Mouse (Mus musculus) forebrain, embryonic 16.5 days (tissue): ENCODE data around the gene Dot1l. TPM values are rescaled to one million over a fixed set of nuclear protein-coding genes. Genes with fewer than 3 reads are reported as not detected.

Source experiments
- ATAC-seq: fragments of 200-750 bp; cut with Nextera tagmentation; 2 replicates; pipeline ENCODE4 v1.8.0; 2017; ENCODE audit warnings: mild to moderate bottlenecking, moderate library complexity
- H3K27ac ChIP-seq: fragments of 300-500 bp; sonication (generic); 2 replicates; pipeline ENCODE4 v1.5.1; 2014; ENCODE audit warnings: low read length, control low read depth
- H3K27me3 ChIP-seq: fragments of 300-500 bp; sonication (generic); replicated peaks from 2 replicates; pipeline ENCODE4 v1.6.1; 2014; ENCODE audit warnings: low read length; ENCODE audit not compliant: control insufficient read depth, insufficient read depth
- H3K36me3 ChIP-seq: fragments of 300-500 bp; sonication (generic); 2 replicates; pipeline ENCODE4 v1.6.1; 2014; ENCODE audit not compliant: control insufficient read depth, insufficient read depth
- H3K4me1 ChIP-seq: fragments of 300-500 bp; sonication (generic); replicated peaks from 2 replicates; pipeline ENCODE4 v1.6.1; 2014; ENCODE audit warnings: low read length; ENCODE audit not compliant: control insufficient read depth, insufficient read depth
- H3K4me2 ChIP-seq: fragments of 300-500 bp; sonication (generic); 2 replicates; pipeline ENCODE4 v1.6.1; 2014; ENCODE audit warnings: mild to moderate bottlenecking, low read length, control low read depth
- H3K4me3 ChIP-seq: fragments of 300-500 bp; sonication (generic); replicated peaks from 2 replicates; pipeline ENCODE4 v1.5.1; 2014; ENCODE audit warnings: mild to moderate bottlenecking, low read length, control low read depth
- H3K9ac ChIP-seq: fragments of 300-500 bp; sonication (generic); replicated peaks from 2 replicates; pipeline ENCODE4 v1.6.1; 2014; ENCODE audit warnings: low read depth, low read length, control low read depth
- H3K9me3 ChIP-seq: fragments of 300-500 bp; sonication (generic); 2 replicates; pipeline ENCODE4 v1.6.1; 2016; ENCODE audit warnings: low read length; ENCODE audit not compliant: control insufficient read depth
- WGBS: fragments of 180-500 bp; shearing (Covaris S2); extraction: QIAGEN DNeasy Blood & Tissue Kit; methylation state at CpG from one replicate; pipeline ENCODE4 v1.1.7; 2014; 5-methylcytosine and 5-hydroxymethylcytosine counted together
- polyA plus RNA-seq: library from polyadenylated mRNA; unstranded; fragments of >200 nt; fragmentation: Nextera tagmentation; extraction: Ambion mirVana; gene quantifications from 2 replicates; pipeline ENCODE4 v1.2.1, GENCODE M21; 2015

The Dot1l gene
- polyA plus RNA-seq, 1 experiment from 2014 or later = 22.5 TPM

DNA sequence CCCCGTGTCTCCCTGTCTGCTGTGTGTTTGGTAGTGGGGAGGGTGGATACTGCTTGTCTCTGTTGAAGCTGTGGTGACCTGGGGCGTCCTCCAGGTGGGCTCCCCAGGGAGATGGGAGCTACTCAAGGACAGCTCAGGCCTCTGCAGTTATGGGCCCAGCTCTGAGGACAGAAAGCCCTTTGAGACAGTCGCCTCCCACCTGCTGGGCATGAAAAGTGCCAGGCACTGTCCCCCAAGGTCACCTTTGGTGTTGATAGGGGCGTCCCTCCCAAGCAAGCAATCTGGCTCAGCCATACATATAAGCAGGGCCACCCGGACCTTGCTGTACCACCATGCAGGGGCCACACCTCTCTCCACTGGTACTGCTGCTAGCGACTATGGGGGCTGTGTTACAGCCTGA, 49.9 kb downstream of the Dot1l start, which contains the start of gene Amh:
Amh (plus strand) TSS at position 328 of the 400 bp plus-strand sequence.
- Histone ChIP-seq H3K4me1 (peaks cover 32% of the 10 kb centered on the region), H3K27me3 (peaks cover 17% of the 10 kb centered on the region), H3K9me3 (no peaks in the 10 kb centered on the region), H3K27ac (no peak within 1 kb of the TSS), H3K36me3 (peaks cover 21% of the 10 kb centered on the region), H3K4me2 (no peak within 1 kb of the TSS), H3K9ac (no peak within 1 kb of the TSS), H3K4me3 (no peak within 1 kb of the TSS)
- ATAC-seq = no peak
- 56% methylated on average over 6 of the region's 6 CpGs for WGBS

DNA sequence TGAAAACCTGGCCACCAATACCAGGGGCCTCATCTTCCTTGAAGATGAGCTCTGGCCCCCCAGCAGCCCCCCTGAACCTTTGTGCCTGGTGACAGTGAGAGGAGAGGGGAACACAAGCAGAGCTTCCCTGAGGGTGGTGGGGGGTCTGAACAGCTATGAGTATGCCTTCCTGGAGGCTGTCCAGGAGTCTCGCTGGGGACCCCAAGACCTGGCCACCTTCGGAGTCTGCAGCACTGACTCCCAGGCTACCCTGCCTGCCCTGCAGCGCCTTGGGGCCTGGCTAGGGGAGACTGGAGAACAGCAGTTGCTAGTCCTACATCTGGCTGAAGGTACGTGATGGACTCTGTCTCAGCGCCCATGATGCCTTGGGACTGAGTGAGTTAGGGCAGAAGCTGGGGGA, 50.3 kb downstream of the Dot1l start:
- 63% methylated on average over 5 of the region's 5 CpGs for WGBS
- H3K4me2 ChIP-seq = no peak overlapping the region
- H3K27me3 ChIP-seq = peaks cover 21% of the 10 kb centered on the region
- H3K4me3 ChIP-seq = no peak overlapping the region
- no peak for ATAC-seq
- peaks cover 21% of the 10 kb centered on the region for H3K36me3 ChIP-seq
- H3K9ac ChIP-seq = no peak overlapping the region
- H3K4me1 ChIP-seq = peaks cover 28% of the 10 kb centered on the region
- H3K9me3 ChIP-seq = no peaks in the 10 kb centered on the region
- no peak overlapping the region for H3K27ac ChIP-seq

DNA sequence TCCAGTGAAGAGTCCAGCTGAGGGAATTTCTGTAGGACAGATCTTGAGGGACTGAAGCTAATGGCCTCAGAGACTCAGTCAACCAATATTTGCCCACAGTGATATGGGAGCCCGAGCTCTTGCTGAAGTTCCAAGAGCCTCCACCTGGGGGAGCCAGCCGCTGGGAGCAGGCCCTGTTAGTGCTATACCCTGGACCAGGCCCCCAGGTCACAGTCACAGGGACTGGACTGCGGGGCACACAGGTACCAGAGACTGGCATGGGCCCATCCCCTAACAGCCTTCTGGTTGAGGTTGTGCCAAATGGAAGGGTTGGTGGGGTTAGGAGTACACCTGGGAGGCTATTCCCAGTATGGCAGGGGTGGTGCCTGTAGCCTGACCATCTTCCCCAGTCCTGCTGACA, 50.9 kb downstream of the Dot1l start:
- H3K4me1 ChIP-seq = peaks cover 26% of the 10 kb centered on the region
- H3K4me3 ChIP-seq = no peak overlapping the region
- H3K4me2 ChIP-seq = no peak overlapping the region
- no peaks in the 10 kb centered on the region for H3K9me3 ChIP-seq
- peaks cover 25% of the 10 kb centered on the region for H3K27me3 ChIP-seq
- H3K36me3 ChIP-seq = peaks cover 21% of the 10 kb centered on the region
- WGBS = 15% methylated on average over 3 of the region's 3 CpGs
- no peak overlapping the region for H3K9ac ChIP-seq
- ATAC-seq = 0 out of 2 replicates have a peak, but pooled peaks have one; percentile 14
- no peak overlapping the region for H3K27ac ChIP-seq

DNA sequence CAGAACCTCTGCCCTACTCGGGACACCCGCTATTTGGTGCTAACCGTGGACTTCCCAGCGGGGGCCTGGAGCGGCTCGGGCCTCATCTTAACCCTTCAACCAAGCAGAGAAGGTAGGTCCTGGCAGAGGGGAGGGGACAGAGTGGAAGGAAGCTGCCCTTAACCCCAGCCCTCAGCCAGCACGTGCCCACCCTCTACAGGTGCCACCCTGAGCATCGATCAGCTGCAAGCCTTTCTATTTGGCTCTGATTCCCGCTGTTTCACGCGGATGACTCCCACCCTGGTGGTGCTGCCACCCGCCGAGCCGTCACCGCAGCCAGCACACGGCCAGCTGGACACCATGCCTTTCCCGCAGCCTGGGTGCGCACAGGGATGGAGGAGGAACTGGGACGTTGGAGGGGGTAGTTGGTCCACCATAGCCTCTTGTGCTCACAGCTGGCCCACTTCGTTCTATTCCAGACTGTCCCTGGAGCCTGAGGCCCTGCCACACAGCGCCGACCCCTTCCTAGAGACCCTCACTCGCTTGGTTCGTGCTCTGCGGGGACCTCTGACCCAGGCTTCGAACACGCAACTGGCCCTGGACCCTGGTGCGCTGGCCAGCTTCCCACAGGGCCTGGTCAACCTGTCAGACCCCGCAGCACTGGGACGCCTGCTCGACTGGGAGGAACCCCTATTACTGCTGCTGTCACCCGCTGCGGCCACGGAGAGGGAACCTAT, 51.5 kb downstream of the Dot1l start:
- no peaks in the 10 kb centered on the region for H3K9me3 ChIP-seq
- H3K27me3 ChIP-seq = peaks cover 25% of the 10 kb centered on the region
- H3K27ac ChIP-seq = peak overlapping the region; percentile 84
- 0 out of 2 replicates have a peak, but pooled peaks have one; percentile 2 for ATAC-seq
- H3K9ac ChIP-seq = peak overlapping the region; percentile 71
- peaks cover 19% of the 10 kb centered on the region for H3K36me3 ChIP-seq
- H3K4me3 ChIP-seq = peak overlapping the region; percentile 51
- peak overlapping the region; percentile 88 for H3K4me2 ChIP-seq
- 38% methylated on average over 34 of the region's 34 CpGs for WGBS
- peaks cover 26% of the 10 kb centered on the region for H3K4me1 ChIP-seq

DNA sequence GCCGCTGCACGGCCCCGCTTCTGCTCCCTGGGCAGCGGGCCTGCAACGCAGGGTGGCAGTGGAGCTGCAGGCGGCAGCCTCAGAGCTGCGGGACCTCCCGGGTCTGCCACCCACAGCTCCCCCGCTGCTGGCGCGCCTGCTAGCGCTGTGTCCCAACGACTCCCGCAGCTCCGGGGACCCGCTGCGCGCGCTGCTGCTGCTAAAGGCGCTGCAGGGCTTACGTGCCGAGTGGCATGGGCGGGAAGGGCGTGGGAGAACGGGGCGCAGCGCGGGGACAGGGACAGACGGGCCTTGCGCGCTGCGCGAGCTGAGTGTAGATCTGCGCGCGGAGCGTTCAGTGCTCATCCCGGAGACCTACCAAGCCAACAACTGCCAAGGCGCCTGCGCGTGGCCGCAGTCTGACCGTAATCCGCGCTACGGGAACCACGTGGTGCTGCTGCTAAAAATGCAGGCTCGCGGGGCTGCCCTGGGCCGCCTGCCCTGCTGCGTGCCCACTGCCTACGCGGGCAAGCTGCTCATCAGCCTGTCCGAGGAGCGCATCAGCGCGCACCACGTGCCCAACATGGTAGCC, 52.1 kb downstream of the Dot1l start:
- peaks cover 25% of the 10 kb centered on the region for H3K27me3 ChIP-seq
- 2% methylated on average over 52 of the region's 58 CpGs for WGBS
- H3K4me2 ChIP-seq = peak overlapping the region; percentile 88
- H3K9ac ChIP-seq = peak overlapping the region; percentile 71
- peaks cover 26% of the 10 kb centered on the region for H3K4me1 ChIP-seq
- ATAC-seq = peak; percentile 83
- H3K36me3 ChIP-seq = peaks cover 13% of the 10 kb centered on the region
- H3K4me3 ChIP-seq = peak overlapping the region; percentile 51
- no peaks in the 10 kb centered on the region for H3K9me3 ChIP-seq
- H3K27ac ChIP-seq = peak overlapping the region; percentile 84

DNA sequence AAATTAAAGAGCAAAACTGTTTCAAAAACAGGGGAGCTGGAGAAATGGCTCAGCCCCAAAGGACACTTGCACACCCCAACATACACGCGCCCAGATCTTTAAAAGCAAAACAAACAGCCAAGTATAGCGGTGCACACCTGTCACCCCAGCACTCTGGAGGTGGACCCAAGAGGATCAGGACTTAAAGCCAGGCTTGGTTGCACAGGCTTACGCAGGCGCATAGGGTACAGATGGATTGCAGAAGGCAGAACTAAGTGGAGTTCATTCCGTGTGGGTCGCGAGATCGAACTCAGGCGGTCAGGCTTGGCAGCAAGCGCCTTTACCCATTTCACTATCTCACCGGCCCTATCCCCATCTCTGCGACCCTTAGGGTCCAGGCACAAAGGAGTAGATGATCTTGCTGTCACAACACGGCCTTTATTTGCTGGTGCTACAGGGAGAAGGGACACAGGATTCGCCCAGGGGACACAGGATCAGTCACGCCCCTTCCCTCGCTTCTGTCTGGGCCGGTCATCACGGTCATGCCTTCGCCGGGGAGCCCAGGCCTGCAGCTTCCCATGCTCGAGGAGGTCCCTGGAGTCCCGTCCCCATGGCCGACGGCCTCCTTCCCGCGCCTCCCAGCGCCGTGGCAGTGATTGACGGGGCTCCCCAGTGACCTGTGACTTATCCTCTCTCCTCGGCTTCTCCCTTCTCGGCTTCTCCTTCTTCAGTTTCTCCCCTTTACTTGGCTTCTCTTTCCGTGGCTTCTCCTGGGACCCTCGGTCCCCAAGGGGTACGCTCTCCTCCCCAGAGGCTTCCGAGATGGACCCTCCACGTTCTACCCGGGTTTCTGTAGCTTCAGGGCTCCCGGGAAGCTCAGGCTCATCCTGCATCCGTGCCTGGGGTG, 53.3 kb downstream of the Dot1l start:
- H3K4me2 ChIP-seq = no peak overlapping the region
- peaks cover 6% of the 10 kb centered on the region for H3K36me3 ChIP-seq
- H3K27me3 ChIP-seq = peaks cover 25% of the 10 kb centered on the region
- H3K9me3 ChIP-seq = no peaks in the 10 kb centered on the region
- 17% methylated on average over 40 of the region's 40 CpGs for WGBS
- H3K27ac ChIP-seq = no peak overlapping the region
- no peak overlapping the region for H3K4me3 ChIP-seq
- peaks cover 26% of the 10 kb centered on the region for H3K4me1 ChIP-seq
- H3K9ac ChIP-seq = peak overlapping the region; percentile 26; the same call in 1 of the 2 replicates
- no peak for ATAC-seq

DNA sequence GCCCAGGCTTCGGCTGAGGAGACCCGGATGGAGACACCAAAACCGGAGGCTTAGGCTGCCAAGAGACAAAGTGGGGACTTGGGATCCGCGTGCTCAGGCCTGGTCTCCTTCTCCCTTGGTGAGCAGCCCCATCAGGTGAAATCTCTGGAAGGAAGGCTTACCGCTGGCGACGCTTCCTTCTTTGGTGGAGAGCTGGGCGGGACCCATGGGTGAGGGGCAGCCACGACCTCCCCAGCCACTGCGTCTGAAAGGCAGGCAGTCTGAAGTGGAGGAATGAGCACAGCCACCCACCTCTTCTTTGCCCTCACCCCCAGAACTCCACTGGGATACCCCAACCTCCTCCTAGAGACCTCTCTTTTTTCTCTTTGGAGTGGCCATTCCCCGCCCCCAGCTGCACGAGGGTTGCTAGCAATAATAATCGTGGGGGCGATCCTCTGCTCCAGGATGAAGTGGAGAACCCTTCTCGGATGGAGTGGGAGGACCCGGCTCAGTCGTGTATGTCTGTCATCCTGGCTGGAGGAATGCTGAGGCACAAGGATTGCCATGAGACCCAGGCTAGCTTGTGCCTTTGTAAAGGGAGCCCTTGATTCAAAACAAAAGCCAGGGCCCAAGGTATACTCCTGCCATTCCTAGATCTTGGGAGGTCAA, 54.1 kb downstream of the Dot1l start:
- Histone ChIP-seq H3K36me3 (no peaks in the 10 kb centered on the region; the same call in 1 of the 2 replicates), H3K27ac (no peak overlapping the region), H3K4me2 (no peak overlapping the region), H3K9ac (no peak overlapping the region; the same call in 1 of the 2 replicates), H3K27me3 (peaks cover 25% of the 10 kb centered on the region), H3K4me1 (peaks cover 26% of the 10 kb centered on the region), H3K9me3 (no peaks in the 10 kb centered on the region), H3K4me3 (no peak overlapping the region)
- 6% methylated on average over 17 of the region's 18 CpGs for WGBS
- no peak for ATAC-seq

DNA sequence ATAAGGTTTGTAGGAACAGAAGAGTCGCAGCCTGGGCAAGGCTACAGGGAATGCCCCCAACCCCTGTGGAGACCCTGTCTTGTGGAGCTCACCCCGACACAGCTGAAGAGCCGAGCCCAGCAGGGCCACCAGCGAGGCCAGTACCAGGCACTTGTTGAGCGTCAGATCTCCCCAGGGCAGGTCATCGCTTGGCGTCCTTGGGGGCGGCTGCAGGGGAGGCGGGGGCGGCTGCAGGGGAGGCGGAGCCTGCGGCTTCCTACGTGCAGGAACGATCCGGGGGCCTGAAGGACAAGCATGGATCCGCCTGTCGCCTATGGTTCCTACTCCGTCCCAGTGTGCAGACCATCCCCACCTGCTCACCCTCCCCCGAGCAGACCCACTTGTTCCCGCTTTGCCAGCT, 55.1 kb downstream of the Dot1l start:
- WGBS = 5% methylated on average over 20 of the region's 20 CpGs
- Histone ChIP-seq H3K4me3 (no peak overlapping the region), H3K9me3 (no peaks in the 10 kb centered on the region), H3K27me3 (peaks cover 25% of the 10 kb centered on the region), H3K27ac (no peak overlapping the region), H3K36me3 (no peaks in the 10 kb centered on the region), H3K9ac (no peak overlapping the region), H3K4me2 (no peak overlapping the region), H3K4me1 (peaks cover 26% of the 10 kb centered on the region)
- ATAC-seq = no peak
